Mouse (Mus musculus): Measurements from ENCODE around the gene Tenm3. TPM values are rescaled to one million over a fixed set of nuclear protein-coding genes. Genes with fewer than 3 reads are reported as not detected.
A peak's percentile ranks its signal among the peaks of the same experiment; 100 is the strongest.

The Tenm3 gene
- total and polyA plus RNA-seq, 2 experiments from 2014 or later, result 25.0 to 160 TPM

DNA sequence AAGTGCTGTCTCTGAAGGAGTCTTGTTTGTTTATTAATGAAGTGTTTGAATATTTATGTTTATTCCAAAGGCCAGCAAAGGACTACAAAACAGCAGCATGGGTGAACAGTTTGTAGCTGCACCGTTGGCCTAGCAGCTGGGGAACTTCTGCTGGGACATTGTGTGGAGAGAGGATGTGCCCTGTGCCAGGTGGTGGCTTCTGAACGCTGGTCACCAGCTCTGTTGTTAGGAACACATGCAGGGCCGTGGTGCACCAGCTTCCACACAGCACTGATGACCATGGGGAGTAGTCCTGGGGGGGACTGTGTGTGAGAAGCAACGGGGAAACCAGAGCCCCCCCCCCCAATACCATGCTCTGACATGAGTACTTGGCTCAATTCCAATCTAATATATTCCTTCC is 329.5 kb downstream of the Tenm3 start:
- TF ChIP-seq CTCF (IDR thresholded peaks at IDR 0.05), result no peak
- H3K36me3 ChIP-seq (ENCODE audit: insufficient read depth, low read length), result no peaks in the 10 kb centered on the region
- no peaks in the 10 kb centered on the region for H3K27me3 ChIP-seq (ENCODE audit: insufficient read depth, low read length)
- 84% methylated on average over 4 of the region's 4 CpGs for WGBS
- no peak for DNase-seq (ENCODE audit: low spot score)
- H3K9ac ChIP-seq (replicated peaks; ENCODE audit: low read length, poor library complexity, severe bottlenecking), result no peak overlapping the region
- H3K27ac ChIP-seq (ENCODE audit: low read depth, low read length), result no peak overlapping the region
- no peak overlapping the region for H3K4me2 ChIP-seq (ENCODE audit: low read depth, low read length, poor library complexity, severe bottlenecking)
- ATAC-seq (ENCODE audit: low FRiP score), result no peak
- no peak overlapping the region for H3K4me3 ChIP-seq (ENCODE audit: low read depth, low read length)
- H3K9me3 ChIP-seq (ENCODE audit: low read length), result no peaks in the 10 kb centered on the region
- H3K4me1 ChIP-seq (ENCODE audit: insufficient read depth, low read length), result no peaks in the 10 kb centered on the region; the same call in 1 of the 2 replicates

DNA sequence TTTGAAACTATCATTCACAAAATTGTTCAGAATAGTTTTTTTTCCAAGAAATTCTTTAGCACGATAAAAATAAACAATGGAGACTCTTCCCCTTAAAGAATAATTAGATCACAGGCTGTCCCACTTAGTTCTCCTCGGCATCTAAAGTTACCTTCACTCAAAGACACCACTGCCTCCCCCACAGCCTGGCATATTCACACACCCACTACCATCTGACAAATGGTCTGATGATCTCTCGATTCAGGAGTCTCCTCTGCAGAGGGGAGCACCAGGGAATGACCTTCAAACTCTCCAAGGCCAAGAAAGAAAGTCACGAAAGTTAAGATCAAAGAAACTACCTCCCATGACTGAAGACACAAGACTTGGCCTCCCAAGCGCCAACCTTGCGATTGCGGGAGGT is 329.9 kb downstream of the Tenm3 start:
- Histone ChIP-seq H3K9me3 (ENCODE audit: low read length) (no peaks in the 10 kb centered on the region), H3K4me1 (ENCODE audit: insufficient read depth, low read length) (no peaks in the 10 kb centered on the region; the same call in 1 of the 2 replicates), H3K9ac (replicated peaks; ENCODE audit: low read length, poor library complexity, severe bottlenecking) (no peak overlapping the region), H3K4me3 (ENCODE audit: low read depth, low read length) (no peak overlapping the region), H3K36me3 (ENCODE audit: insufficient read depth, low read length) (no peaks in the 10 kb centered on the region), H3K27me3 (ENCODE audit: insufficient read depth, low read length) (no peaks in the 10 kb centered on the region), H3K27ac (ENCODE audit: low read depth, low read length) (no peak overlapping the region), H3K4me2 (ENCODE audit: low read depth, low read length, poor library complexity, severe bottlenecking) (no peak overlapping the region)
- ATAC-seq (ENCODE audit: low FRiP score) (no peak), DNase-seq (ENCODE audit: low spot score) (no peak)
- 92% methylated on average over 7 of the region's 7 CpGs for WGBS
- TF ChIP-seq CTCF (IDR thresholded peaks at IDR 0.05), result no peak

DNA sequence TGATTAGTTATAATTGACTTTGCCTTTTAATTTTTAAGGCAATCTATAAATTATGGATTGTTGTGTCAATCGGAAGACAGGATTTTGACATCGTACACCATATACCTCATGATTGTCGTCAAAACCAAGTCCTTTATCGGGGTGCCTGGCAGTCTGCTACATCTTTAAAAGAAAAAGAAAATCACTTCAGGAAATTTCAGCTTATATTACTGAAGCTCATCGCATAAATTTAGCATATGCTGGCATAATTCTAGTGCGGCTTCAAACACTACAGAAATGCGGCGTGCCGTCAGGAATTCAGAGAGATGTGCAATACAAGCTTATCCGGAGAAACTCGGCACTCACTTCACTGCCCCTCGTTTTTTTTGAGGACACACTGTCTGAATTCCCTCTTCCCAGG is 332.2 kb downstream of the Tenm3 start:
- DNase-seq (ENCODE audit: low spot score) (no peak), ATAC-seq (ENCODE audit: low FRiP score) (no peak)
- no peaks in the 10 kb centered on the region for H3K4me1 ChIP-seq (ENCODE audit: insufficient read depth, low read length)
- H3K9me3 ChIP-seq (ENCODE audit: low read length), result no peaks in the 10 kb centered on the region
- no peaks in the 10 kb centered on the region for H3K36me3 ChIP-seq (ENCODE audit: insufficient read depth, low read length)
- TF ChIP-seq CTCF (IDR thresholded peaks at IDR 0.05), result no peak
- WGBS, result 66% methylated on average over 12 of the region's 12 CpGs
- no peak overlapping the region for H3K9ac ChIP-seq (replicated peaks; ENCODE audit: low read length, poor library complexity, severe bottlenecking)
- H3K4me2 ChIP-seq (ENCODE audit: low read depth, low read length, poor library complexity, severe bottlenecking), result peak overlapping the region; percentile 25
- no peak overlapping the region for H3K4me3 ChIP-seq (ENCODE audit: low read depth, low read length)
- peak overlapping the region; percentile 34 for H3K27ac ChIP-seq (ENCODE audit: low read depth, low read length)
- H3K27me3 ChIP-seq (ENCODE audit: insufficient read depth, low read length), result no peaks in the 10 kb centered on the region

DNA sequence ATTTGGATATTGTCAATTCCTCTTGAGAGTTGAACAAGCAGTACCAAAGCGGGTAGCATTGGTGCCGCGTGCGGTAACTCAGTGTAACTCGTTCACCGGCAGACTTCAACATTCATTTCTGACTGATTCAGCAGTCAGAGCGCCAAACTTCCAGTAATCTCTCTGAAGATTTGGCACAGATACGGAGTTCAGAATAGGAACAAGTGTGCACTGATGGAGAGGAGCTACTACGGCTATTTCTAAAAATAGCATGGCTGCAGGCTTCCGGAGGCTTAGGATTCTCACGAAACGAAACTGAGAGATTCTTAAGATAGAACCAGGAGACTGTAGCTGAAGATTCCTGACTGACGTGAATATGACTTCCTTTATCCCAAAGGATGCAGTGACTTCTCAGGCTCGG is 332.6 kb downstream of the Tenm3 start:
- WGBS, result 53% methylated on average over 14 of the region's 14 CpGs
- Histone ChIP-seq H3K9me3 (ENCODE audit: low read length) (no peaks in the 10 kb centered on the region), H3K27ac (ENCODE audit: low read depth, low read length) (peak overlapping the region; percentile 34; the same call in 1 of the 2 replicates), H3K27me3 (ENCODE audit: insufficient read depth, low read length) (no peaks in the 10 kb centered on the region), H3K9ac (replicated peaks; ENCODE audit: low read length, poor library complexity, severe bottlenecking) (no peak overlapping the region), H3K4me1 (ENCODE audit: insufficient read depth, low read length) (no peaks in the 10 kb centered on the region), H3K4me2 (ENCODE audit: low read depth, low read length, poor library complexity, severe bottlenecking) (peak overlapping the region; percentile 25), H3K36me3 (ENCODE audit: insufficient read depth, low read length) (no peaks in the 10 kb centered on the region), H3K4me3 (ENCODE audit: low read depth, low read length) (no peak overlapping the region; the same call in 1 of the 2 replicates)
- ATAC-seq (ENCODE audit: low FRiP score), result 0 out of 2 replicates have a peak, but pooled peaks have one; percentile 12
- TF ChIP-seq CTCF (IDR thresholded peaks at IDR 0.05), result no peak
- peak; percentile 55 for DNase-seq (ENCODE audit: low spot score)

DNA sequence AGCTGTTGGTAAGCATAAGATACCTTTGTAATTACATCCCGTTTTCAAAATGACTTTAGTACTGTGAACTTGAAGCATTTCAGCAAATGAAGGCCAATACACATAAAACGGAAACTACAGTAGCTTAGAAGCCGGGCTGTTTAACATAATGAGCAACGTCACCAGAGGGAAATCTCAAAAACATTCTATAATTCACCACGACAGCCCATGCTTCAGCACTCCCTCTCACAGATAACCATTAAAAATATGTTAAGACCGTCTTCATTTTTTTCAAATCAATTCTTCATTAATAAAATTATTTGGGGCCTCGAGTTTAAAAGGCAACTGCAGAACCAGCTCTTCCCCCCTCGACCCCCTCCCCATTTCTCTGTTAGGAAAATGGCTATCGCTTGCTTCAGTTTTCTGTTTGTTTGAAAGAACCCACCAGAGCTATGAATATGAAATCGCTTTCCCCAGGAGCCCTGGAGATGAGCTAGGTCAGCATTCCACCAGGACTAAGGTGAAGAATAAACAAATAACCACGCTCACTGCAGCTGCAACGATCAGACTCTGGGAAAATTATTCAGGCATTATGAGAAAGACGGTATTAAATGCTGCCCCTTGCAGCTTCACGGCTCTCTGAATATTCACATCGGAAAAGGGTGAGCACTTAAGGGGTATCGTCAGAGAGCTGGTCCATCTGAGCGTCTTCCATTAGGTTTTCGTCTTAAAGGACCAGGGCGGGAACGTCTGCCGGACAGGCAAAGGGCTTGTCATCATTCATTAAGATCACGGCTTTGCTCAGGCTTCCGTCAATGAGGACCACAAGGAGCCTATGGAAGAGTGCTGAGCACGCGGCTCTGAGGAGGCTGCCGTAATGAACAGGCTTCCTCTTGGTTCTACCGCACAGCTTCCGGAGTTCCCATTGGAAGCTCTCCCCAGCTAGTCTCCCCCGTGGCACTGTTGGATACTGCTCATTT is 334.8 kb downstream of the Tenm3 start:
- H3K9ac ChIP-seq (replicated peaks; ENCODE audit: low read length, poor library complexity, severe bottlenecking), result peak overlapping the region; percentile 59
- H3K4me1 ChIP-seq (ENCODE audit: insufficient read depth, low read length), result no peaks in the 10 kb centered on the region
- H3K4me2 ChIP-seq (ENCODE audit: low read depth, low read length, poor library complexity, severe bottlenecking), result peak overlapping the region; percentile 66
- DNase-seq (ENCODE audit: low spot score) (peak; percentile 80), ATAC-seq (ENCODE audit: low FRiP score) (peak; percentile 77)
- TF ChIP-seq CTCF (IDR thresholded peaks at IDR 0.05), result no peak
- no peaks in the 10 kb centered on the region for H3K9me3 ChIP-seq (ENCODE audit: low read length)
- peak overlapping the region; percentile 70 for H3K27ac ChIP-seq (ENCODE audit: low read depth, low read length)
- H3K4me3 ChIP-seq (ENCODE audit: low read depth, low read length), result peak overlapping the region; percentile 37
- H3K36me3 ChIP-seq (ENCODE audit: insufficient read depth, low read length), result no peaks in the 10 kb centered on the region
- 14% methylated on average over 29 of the region's 29 CpGs for WGBS
- H3K27me3 ChIP-seq (ENCODE audit: insufficient read depth, low read length), result no peaks in the 10 kb centered on the region
